Mouse (Mus musculus) embryonic stem cell, embryonic (primary cell): Measurements from ENCODE around the gene Rpl23a.

Experiments used
- CTCF ChIA-PET, 4 experiments: fragments of 300-600 bp in 2 of 4; fragments of 350-600 bp in 2 of 4; sonication (Branson Sonifier 250); formaldehyde crosslinking; loops; one replicate each; lab custom pipeline; 2022; ENCODE audit warnings: inconsistent platforms in 2 of 4; lab: Charles Lee
- POLR2A ChIA-PET, 4 experiments: fragments of 300-600 bp in 2 of 4; fragments of 350-600 bp in 2 of 4; sonication (Branson Sonifier 250); formaldehyde crosslinking; loops; one replicate each; lab custom pipeline; 2022; ENCODE audit warnings: antibody characterized with exemption in 4 of 4, inconsistent platforms in 1 of 4; lab: Charles Lee

The Rpl23a gene

GRCm38 (mm10) chr11:78165761-78166109 is 17.6 kb downstream of the Rpl23a start:
- POLR2A ChIA-PET: interaction anchor here in 3 of 4 experiments (0.6 to 19.7 kb wide), 43 partner anchors 8 to 335 kb away, joined by 3 to 461 read pairs (median 4); partner anchors contain the start of genes Rpl23a (in 3 of the 3), Nek8 (in 2 of the 3), Tlcd1 (in 2 of the 3) and Eral1 (in 1 of the 3)
- CTCF ChIA-PET: interaction anchor here in 1 of 4 experiments (1.0 to 5.2 kb wide), 3 partner anchors 11 to 184 kb away, joined by 3 to 28 read pairs (median 4); partner anchors contain the start of genes Nek8 and Tlcd1

- CTCF ChIA-PET: interaction anchor here in 1 of 4 experiments (1.5 to 5.2 kb wide), 2 partner anchors 12 to 184 kb away, joined by 4 to 28 read pairs; partner anchors contain the start of genes Nek8 and Tlcd1
- POLR2A ChIA-PET: interaction anchor here in 3 of 4 experiments (0.6 to 19.7 kb wide), 25 partner anchors 12 to 261 kb away, joined by 3 to 461 read pairs (median 5); partner anchors contain the start of genes Rpl23a (in 3 of the 3), Nek8 (in 2 of the 3), Phf12 (in 2 of the 3) and Tlcd1 (in 2 of the 3)
Observed at GRCm38 (mm10) chr11:78164924-78165760, 18.2 kb downstream of the Rpl23a start, which contains the start of gene Traf4. Traf4 (minus strand) TSS chr11:78165589.

GRCm38 (mm10) chr11:78164604-78164923 is 18.8 kb downstream of the Rpl23a start:
- CTCF ChIA-PET: interaction anchor here in 3 of 4 experiments (0.7 to 5.2 kb wide), 6 partner anchors 8 to 427 kb away, joined by 3 to 28 read pairs (median 5); partner anchors contain the start of genes Nek8 (in 1 of the 3) and Tlcd1 (in 1 of the 3)
- POLR2A ChIA-PET: interaction anchor here in 3 of 4 experiments (0.9 to 19.7 kb wide), 15 partner anchors 11 to 260 kb away, joined by 3 to 461 read pairs (median 5); partner anchors contain the start of genes Nek8 (in 2 of the 3), Rpl23a (in 2 of the 3), Tlcd1 (in 2 of the 3) and Eral1 (in 1 of the 3)

GRCm38 (mm10) chr11:78163681-78164603 is 19.4 kb downstream of the Rpl23a start:
- ChIA-PET POLR2A (interaction anchor here (0.6 to 19.7 kb wide), 40 partner anchors 8 to 476 kb away, joined by 3 to 461 read pairs (median 4); partner anchors contain the start of genes Nek8 (in 3 of the 4), Tlcd1 (in 3 of the 4), Rpl23a (in 2 of the 4) and Eral1 (in 1 of the 4)), CTCF (interaction anchor here (0.6 to 5.2 kb wide), 16 partner anchors 8 to 426 kb away, joined by 3 to 28 read pairs (median 4); partner anchors contain the start of genes Dhrs13 (in 1 of the 4), Nek8 (in 1 of the 4), Rpl23a (in 1 of the 4) and Tlcd1 (in 1 of the 4))

- POLR2A ChIA-PET: interaction anchor here in 3 of 4 experiments (0.6 to 19.7 kb wide), 33 partner anchors 8 to 424 kb away, joined by 3 to 461 read pairs (median 4); partner anchors contain the start of genes Nek8 (in 3 of the 3), Tlcd1 (in 3 of the 3), Rpl23a (in 2 of the 3) and Eral1 (in 1 of the 3)
- CTCF ChIA-PET: interaction anchor here (0.6 to 2.1 kb wide), 12 partner anchors 9 to 236 kb away, joined by 3 to 15 read pairs (median 4); partner anchors contain the start of genes Dhrs13 (in 1 of the 4) and Rpl23a (in 1 of the 4)
Observed at GRCm38 (mm10) chr11:78163045-78163444, 20.3 kb downstream of the Rpl23a start.

- POLR2A ChIA-PET: interaction anchor here in 3 of 4 experiments (1.2 to 19.7 kb wide), 12 partner anchors 9 to 178 kb away, joined by 3 to 461 read pairs (median 4); partner anchors contain the start of genes Rpl23a (in 3 of the 3), Nek8 (in 2 of the 3), Tlcd1 (in 2 of the 3) and Fam222b (in 1 of the 3)
- CTCF ChIA-PET: interaction anchor here in 3 of 4 experiments (1.1 to 5.6 kb wide), 5 partner anchors 8 to 178 kb away, joined by 3 to 85 read pairs (median 5); partner anchors contain the start of gene Dhrs13 (in 1 of the 3)
Observed at GRCm38 (mm10) chr11:78162504-78162903, 20.9 kb downstream of the Rpl23a start.

- POLR2A ChIA-PET: interaction anchor here (0.7 to 19.7 kb wide), 12 partner anchors 9 to 178 kb away, joined by 3 to 461 read pairs (median 4); partner anchors contain the start of genes Rpl23a (in 3 of the 4), Nek8 (in 2 of the 4), Tlcd1 (in 2 of the 4) and Eral1 (in 1 of the 4)
- CTCF ChIA-PET: interaction anchor here in 2 of 4 experiments (1.0 to 5.6 kb wide), 3 partner anchors 9 to 16 kb away, joined by 3 to 85 read pairs (median 4); no protein-coding TSS in a partner anchor
Observed at GRCm38 (mm10) chr11:78161968-78162367, 21.4 kb downstream of the Rpl23a start.

GRCm38 (mm10) chr11:78161169-78161568 is 22.2 kb downstream of the Rpl23a start:
- POLR2A ChIA-PET: interaction anchor here in 2 of 4 experiments (1.1 to 19.7 kb wide), 7 partner anchors 8 to 177 kb away, joined by 3 to 461 read pairs (median 5); partner anchors contain the start of genes Nek8 (in 2 of the 2), Rpl23a (in 2 of the 2), Tlcd1 (in 2 of the 2) and Eral1 (in 1 of the 2)
- CTCF ChIA-PET: interaction anchor here in 2 of 4 experiments (0.6 to 5.6 kb wide), 5 partner anchors 9 to 61 kb away, joined by 3 to 85 read pairs (median 4); no protein-coding TSS in a partner anchor

- POLR2A ChIA-PET: interaction anchor here in 3 of 4 experiments (0.6 to 19.7 kb wide), 12 partner anchors 7 to 179 kb away, joined by 3 to 461 read pairs (median 5); partner anchors contain the start of genes Nek8 (in 2 of the 3), Rpl23a (in 2 of the 3), Tlcd1 (in 2 of the 3) and Phf12 (in 1 of the 3)
- CTCF ChIA-PET: interaction anchor here (0.6 to 5.6 kb wide), 9 partner anchors 10 to 141 kb away, joined by 3 to 85 read pairs (median 8); partner anchors contain the start of genes Nek8 (in 1 of the 4) and Tlcd1 (in 1 of the 4)
Observed at GRCm38 (mm10) chr11:78160675-78161074, 22.7 kb downstream of the Rpl23a start.

GRCm38 (mm10) chr11:78160171-78160570 is 23.2 kb downstream of the Rpl23a start:
- CTCF ChIA-PET: interaction anchor here (0.6 to 5.6 kb wide), 13 partner anchors 10 to 189 kb away, joined by 3 to 85 read pairs (median 7); partner anchors contain the start of genes Nek8 (in 2 of the 4), Tlcd1 (in 2 of the 4) and Eral1 (in 1 of the 4)
- POLR2A ChIA-PET: interaction anchor here in 3 of 4 experiments (0.6 to 19.7 kb wide), 11 partner anchors 7 to 178 kb away, joined by 3 to 461 read pairs (median 5); partner anchors contain the start of genes Nek8 (in 2 of the 3), Rpl23a (in 2 of the 3), Tlcd1 (in 2 of the 3) and Phf12 (in 1 of the 3)

- ChIA-PET POLR2A (interaction anchor here (0.6 to 19.7 kb wide), 17 partner anchors 8 to 178 kb away, joined by 3 to 461 read pairs (median 4); partner anchors contain the start of genes Nek8 (in 2 of the 4), Rpl23a (in 2 of the 4), Tlcd1 (in 2 of the 4) and Phf12 (in 1 of the 4)), CTCF (interaction anchor here (0.6 to 5.6 kb wide), 25 partner anchors 11 to 188 kb away, joined by 3 to 85 read pairs (median 5); partner anchors contain the start of genes Nek8 (in 2 of the 4), Tlcd1 (in 2 of the 4), Dhrs13 (in 1 of the 4) and Eral1 (in 1 of the 4))
Observed at GRCm38 (mm10) chr11:78159557-78159956, 23.8 kb downstream of the Rpl23a start.

GRCm38 (mm10) chr11:78159096-78159495 is 24.3 kb downstream of the Rpl23a start:
- ChIA-PET CTCF (interaction anchor here (0.6 to 5.6 kb wide), 35 partner anchors 11 to 188 kb away, joined by 3 to 85 read pairs (median 4); partner anchors contain the start of genes Nek8 (in 2 of the 4), Tlcd1 (in 2 of the 4), Dhrs13 (in 1 of the 4) and Fam222b (in 1 of the 4)), POLR2A (interaction anchor here (0.6 to 19.7 kb wide), 21 partner anchors 8 to 177 kb away, joined by 3 to 461 read pairs (median 4); partner anchors contain the start of genes Rpl23a (in 3 of the 4), Nek8 (in 2 of the 4), Tlcd1 (in 2 of the 4) and Fam222b (in 1 of the 4))

- ChIA-PET CTCF (interaction anchor here in 2 of 4 experiments (0.7 to 2.4 kb wide), 3 partner anchors 15 to 701 kb away, joined by 3 to 12 read pairs (median 5); no protein-coding TSS in a partner anchor), POLR2A (interaction anchor here in 2 of 4 experiments (0.7 to 19.7 kb wide), 8 partner anchors 8 to 61 kb away, joined by 3 to 461 read pairs (median 4); partner anchors contain the start of genes Nek8 (in 2 of the 2), Rpl23a (in 2 of the 2), Tlcd1 (in 2 of the 2) and Fam222b (in 1 of the 2))
Observed at GRCm38 (mm10) chr11:78156156-78156699, 27.2 kb downstream of the Rpl23a start.

- CTCF ChIA-PET: interaction anchor here in 2 of 4 experiments (0.7 to 2.4 kb wide), 4 partner anchors 16 to 702 kb away, joined by 3 to 12 read pairs (median 4); no protein-coding TSS in a partner anchor
- POLR2A ChIA-PET: interaction anchor here in 3 of 4 experiments (0.9 to 18.3 kb wide), 9 partner anchors 8 to 75 kb away, joined by 3 to 438 read pairs (median 4); partner anchors contain the start of genes Nek8 (in 2 of the 3), Rpl23a (in 2 of the 3), Tlcd1 (in 2 of the 3) and Eral1 (in 1 of the 3)
Observed at GRCm38 (mm10) chr11:78155674-78156073, 27.7 kb downstream of the Rpl23a start.
